Mouse (Mus musculus) thymus, adult 2 months (tissue): Measurements from ENCODE around the gene Echdc3.

ENCODE experiments used
- CTCF ChIP-seq: fragments of 200-500 bp; IDR thresholded peaks from 2 replicates; pipeline ENCODE4 v1.5.1; 2012; ENCODE audit warnings: mild to moderate bottlenecking, control low read depth, low read length, moderate library complexity, borderline replicate concordance; ENCODE audit not compliant: control insufficient read depth, poor library complexity, insufficient read depth; ENCODE audit errors: extremely low read depth
- POLR2A ChIP-seq: fragments of 200-500 bp; IDR thresholded peaks from 2 replicates; pipeline ENCODE4 v1.6.1; 2012; ENCODE audit warnings: mild to moderate bottlenecking, low read length, control low read depth, moderate library complexity; ENCODE audit not compliant: control insufficient read depth, poor library complexity, insufficient read depth; ENCODE audit errors: extremely low read depth

GRCm38 (mm10) chr2:6149801-6150200 lies 63.0 kb downstream of the Echdc3 start:
- TF ChIP-seq POLR2A (no peak), CTCF (no peak)
